Mouse (Mus musculus) liver, postnatal 0 days (tissue): ENCODE measurements around the gene Slc5a6. TPM values are rescaled to one million over a fixed set of nuclear protein-coding genes. Genes with fewer than 3 reads are reported as not detected.
A peak's percentile ranks its signal among the peaks of the same experiment; 100 is the strongest.

Experiments
- ATAC-seq: fragments of 200-750 bp; cut with Nextera tagmentation; 2 replicates; pipeline ENCODE4 v1.8.0; 2017; ENCODE audit warnings: mild to moderate bottlenecking, moderate library complexity
- DNase-seq: peaks from one replicate; pipeline ENCODE4 v3.0.0-alpha.2; 2016
- H3K27ac ChIP-seq: fragments of 300-500 bp; sonication (generic); 2 replicates; pipeline ENCODE4 v1.5.1; 2014; ENCODE audit warnings: antibody characterized with exemption, moderate library complexity, mild to moderate bottlenecking, low read depth
- H3K27me3 ChIP-seq: fragments of 300-500 bp; sonication (generic); 2 replicates; pipeline ENCODE4 v1.6.1; 2014; ENCODE audit warnings: low read length, control low read depth, mixed read lengths; ENCODE audit not compliant: insufficient read depth
- H3K36me3 ChIP-seq: fragments of 300-500 bp; sonication (generic); replicated peaks from 2 replicates; pipeline ENCODE4 v1.6.1; 2014; ENCODE audit warnings: mild to moderate bottlenecking, control low read depth, low read length, moderate library complexity, mixed read lengths; ENCODE audit not compliant: insufficient read depth
- H3K4me1 ChIP-seq: fragments of 300-500 bp; sonication (generic); 2 replicates; pipeline ENCODE4 v1.6.1; 2014; ENCODE audit warnings: antibody characterized with exemption, mild to moderate bottlenecking, control low read depth; ENCODE audit not compliant: insufficient read depth
- H3K4me2 ChIP-seq: fragments of 300-500 bp; sonication (generic); 2 replicates; pipeline ENCODE4 v1.6.1; 2014; ENCODE audit warnings: low read depth, mild to moderate bottlenecking, low read length, moderate library complexity, mixed read lengths
- H3K4me3 ChIP-seq: fragments of 300-500 bp; sonication (generic); 2 replicates; pipeline ENCODE4 v1.5.1; 2014; ENCODE audit warnings: low read depth, low read length
- H3K9ac ChIP-seq: fragments of 300-500 bp; sonication (generic); replicated peaks from 2 replicates; pipeline ENCODE4 v1.6.1; 2014; ENCODE audit warnings: mild to moderate bottlenecking, moderate library complexity
- H3K9me3 ChIP-seq: fragments of 300-500 bp; sonication (generic); 2 replicates; pipeline ENCODE4 v1.6.1; 2016; ENCODE audit warnings: mild to moderate bottlenecking, control low read depth, low read length, mixed read lengths
- CTCF ChIP-seq: sonication (generic); IDR thresholded peaks from 2 replicates; pipeline ENCODE4 v1.5.1; 2016; ENCODE audit warnings: antibody characterized with exemption, low read depth
- EP300 ChIP-seq: IDR thresholded peaks from 2 replicates; pipeline ENCODE4 v1.6.1; 2016; ENCODE audit warnings: antibody characterized with exemption, low read depth, mild to moderate bottlenecking
- WGBS: fragments of 180-500 bp; shearing (Covaris S2); extraction: QIAGEN DNeasy Blood & Tissue Kit; methylation state at CpG from one replicate; pipeline ENCODE4 v1.1.7; 2014; ENCODE audit not compliant: insufficient replicate concordance; 5-methylcytosine and 5-hydroxymethylcytosine counted together
- polyA plus RNA-seq: library from polyadenylated mRNA; unstranded; fragments of >200 nt; fragmentation: Nextera tagmentation; extraction: Ambion mirVana; gene quantifications from 2 replicates; pipeline ENCODE4 v1.2.1, GENCODE M21; 2015

Gene Slc5a6
- polyA plus RNA-seq, 1 experiment from 2014 or later = 3.7 TPM

GRCm38 (mm10) chr5:31015913-31016312, 32.8 kb downstream of the Slc5a6 start:
- WGBS = 34% methylated on average over 2 of the region's 2 CpGs
- Histone ChIP-seq H3K27ac (no peak overlapping the region), H3K4me1 (no peaks in the 10 kb centered on the region), H3K4me2 (no peak overlapping the region), H3K9ac (no peak overlapping the region), H3K27me3 (no peaks in the 10 kb centered on the region), H3K4me3 (no peak overlapping the region), H3K36me3 (no peaks in the 10 kb centered on the region), H3K9me3 (no peaks in the 10 kb centered on the region)
- TF ChIP-seq EP300 = no peak
- TF ChIP-seq CTCF = no peak
- ATAC-seq (no peak), DNase-seq (no peak)

DNA sequence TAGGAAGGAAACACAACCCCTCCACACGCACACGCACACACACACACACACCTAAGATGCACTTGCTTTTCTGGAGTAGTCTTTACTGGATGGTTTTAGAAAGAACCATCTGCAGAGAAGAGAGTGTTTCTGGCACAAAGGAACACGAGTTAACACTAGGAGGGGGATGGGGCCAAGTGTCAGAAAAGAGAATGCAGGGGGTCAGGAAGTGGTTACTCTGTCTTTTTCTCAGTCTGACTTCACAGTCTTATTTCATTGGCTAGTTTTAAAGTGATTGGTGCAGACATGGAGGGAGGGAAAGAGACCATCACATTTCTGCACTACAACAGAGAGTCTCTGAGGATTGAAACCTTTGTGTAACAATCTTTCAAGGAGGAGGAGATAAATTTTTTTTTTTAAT, 36.0 kb downstream of the Slc5a6 start:
- 42% methylated on average over 3 of the region's 3 CpGs for WGBS
- H3K27ac ChIP-seq = no peak overlapping the region
- H3K9me3 ChIP-seq = no peaks in the 10 kb centered on the region
- H3K4me1 ChIP-seq = no peaks in the 10 kb centered on the region
- H3K36me3 ChIP-seq = no peaks in the 10 kb centered on the region
- ATAC-seq (no peak), DNase-seq (no peak)
- no peak for TF ChIP-seq CTCF
- no peak for TF ChIP-seq EP300
- no peak overlapping the region for H3K4me2 ChIP-seq
- H3K4me3 ChIP-seq = no peak overlapping the region
- no peak overlapping the region for H3K9ac ChIP-seq
- no peaks in the 10 kb centered on the region for H3K27me3 ChIP-seq

DNA sequence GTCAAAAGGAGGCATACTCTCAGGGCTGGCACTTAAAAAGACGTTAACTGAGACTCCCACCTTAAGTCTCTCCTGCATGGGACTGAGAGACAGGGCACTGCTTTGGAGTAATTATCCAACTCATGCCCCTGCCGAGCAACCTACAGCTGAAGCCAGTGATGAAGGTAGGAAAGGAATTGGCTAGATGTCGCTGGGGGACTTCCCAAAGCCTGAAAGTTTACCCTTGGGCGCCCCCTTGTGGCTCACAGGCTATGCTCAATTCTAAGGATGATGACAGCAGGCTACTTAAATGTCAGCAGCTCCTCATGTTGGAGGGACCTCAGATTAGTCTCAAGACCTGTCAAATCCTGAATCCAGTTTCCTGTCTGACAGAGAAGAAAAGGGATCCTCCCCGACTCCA, 44.5 kb downstream of the Slc5a6 start:
- no peaks in the 10 kb centered on the region for H3K27me3 ChIP-seq
- peak; percentile 90 for TF ChIP-seq CTCF
- no peak for TF ChIP-seq EP300
- H3K4me2 ChIP-seq = no peak overlapping the region
- H3K36me3 ChIP-seq = no peaks in the 10 kb centered on the region
- ATAC-seq (peak; percentile 57; the same call in 1 of the 2 replicates), DNase-seq (peak; percentile 91)
- H3K9ac ChIP-seq = no peak overlapping the region
- no peak overlapping the region for H3K4me3 ChIP-seq
- no peak overlapping the region for H3K27ac ChIP-seq
- WGBS = 6% methylated on average over 5 of the region's 5 CpGs
- no peaks in the 10 kb centered on the region for H3K9me3 ChIP-seq
- H3K4me1 ChIP-seq = no peaks in the 10 kb centered on the region

GRCm38 (mm10) chr5:31001560-31001959, 47.2 kb downstream of the Slc5a6 start:
- Histone ChIP-seq H3K27me3 (no peaks in the 10 kb centered on the region), H3K4me1 (no peaks in the 10 kb centered on the region), H3K4me3 (no peak overlapping the region), H3K36me3 (no peaks in the 10 kb centered on the region), H3K27ac (no peak overlapping the region), H3K9ac (no peak overlapping the region), H3K4me2 (no peak overlapping the region), H3K9me3 (no peaks in the 10 kb centered on the region)
- DNase-seq (no peak), ATAC-seq (no peak)
- 80% methylated on average over 4 of the region's 4 CpGs for WGBS
- TF ChIP-seq CTCF = peak; percentile 43
- no peak for TF ChIP-seq EP300

- Histone ChIP-seq H3K4me1 (no peaks in the 10 kb centered on the region), H3K36me3 (no peaks in the 10 kb centered on the region), H3K27ac (no peak overlapping the region), H3K4me3 (no peak overlapping the region), H3K9me3 (no peaks in the 10 kb centered on the region), H3K9ac (no peak overlapping the region), H3K4me2 (no peak overlapping the region), H3K27me3 (no peaks in the 10 kb centered on the region)
- ATAC-seq (no peak), DNase-seq (no peak)
- TF ChIP-seq EP300 = no peak
- no peak for TF ChIP-seq CTCF
- WGBS = 72% methylated on average over 2 of the region's 2 CpGs
Observed at GRCm38 (mm10) chr5:31000993-31001392, 47.7 kb downstream of the Slc5a6 start.

- H3K9ac ChIP-seq = no peak overlapping the region
- H3K9me3 ChIP-seq = no peaks in the 10 kb centered on the region
- no peaks in the 10 kb centered on the region for H3K27me3 ChIP-seq
- WGBS = 68% methylated on average over 7 of the region's 7 CpGs
- 0 out of 2 replicates have a peak, but pooled peaks cover under 1% of the 10 kb centered on the region for H3K4me1 ChIP-seq
- no peak for TF ChIP-seq CTCF
- no peak overlapping the region for H3K27ac ChIP-seq
- no peaks in the 10 kb centered on the region for H3K36me3 ChIP-seq
- H3K4me2 ChIP-seq = no peak overlapping the region
- H3K4me3 ChIP-seq = no peak overlapping the region
- DNase-seq = no peak
- ATAC-seq = no peak
Observed at GRCm38 (mm10) chr5:31000122-31000521, 48.6 kb downstream of the Slc5a6 start.

- Histone ChIP-seq H3K36me3 (no peaks in the 10 kb centered on the region), H3K9me3 (no peaks in the 10 kb centered on the region), H3K4me1 (0 out of 2 replicates have a peak, but pooled peaks cover 3% of the 10 kb centered on the region), H3K27ac (no peak overlapping the region), H3K9ac (no peak overlapping the region), H3K4me3 (no peak overlapping the region), H3K4me2 (no peak overlapping the region), H3K27me3 (no peaks in the 10 kb centered on the region)
- no peak for DNase-seq
- ATAC-seq = no peak
- 68% methylated on average over 5 of the region's 5 CpGs for WGBS
- TF ChIP-seq CTCF (no peak), EP300 (no peak)
Observed at GRCm38 (mm10) chr5:30999324-30999723, 49.4 kb downstream of the Slc5a6 start.
